Mouse (Mus musculus): ENCODE measurements at regions not wholly inside any gene's neighbourhood (a gene's known extent, or its start where the extent isn't known, plus 50 kb on each side); places are given as distances from the start of the nearest gene placed in this dataset.

DNA sequence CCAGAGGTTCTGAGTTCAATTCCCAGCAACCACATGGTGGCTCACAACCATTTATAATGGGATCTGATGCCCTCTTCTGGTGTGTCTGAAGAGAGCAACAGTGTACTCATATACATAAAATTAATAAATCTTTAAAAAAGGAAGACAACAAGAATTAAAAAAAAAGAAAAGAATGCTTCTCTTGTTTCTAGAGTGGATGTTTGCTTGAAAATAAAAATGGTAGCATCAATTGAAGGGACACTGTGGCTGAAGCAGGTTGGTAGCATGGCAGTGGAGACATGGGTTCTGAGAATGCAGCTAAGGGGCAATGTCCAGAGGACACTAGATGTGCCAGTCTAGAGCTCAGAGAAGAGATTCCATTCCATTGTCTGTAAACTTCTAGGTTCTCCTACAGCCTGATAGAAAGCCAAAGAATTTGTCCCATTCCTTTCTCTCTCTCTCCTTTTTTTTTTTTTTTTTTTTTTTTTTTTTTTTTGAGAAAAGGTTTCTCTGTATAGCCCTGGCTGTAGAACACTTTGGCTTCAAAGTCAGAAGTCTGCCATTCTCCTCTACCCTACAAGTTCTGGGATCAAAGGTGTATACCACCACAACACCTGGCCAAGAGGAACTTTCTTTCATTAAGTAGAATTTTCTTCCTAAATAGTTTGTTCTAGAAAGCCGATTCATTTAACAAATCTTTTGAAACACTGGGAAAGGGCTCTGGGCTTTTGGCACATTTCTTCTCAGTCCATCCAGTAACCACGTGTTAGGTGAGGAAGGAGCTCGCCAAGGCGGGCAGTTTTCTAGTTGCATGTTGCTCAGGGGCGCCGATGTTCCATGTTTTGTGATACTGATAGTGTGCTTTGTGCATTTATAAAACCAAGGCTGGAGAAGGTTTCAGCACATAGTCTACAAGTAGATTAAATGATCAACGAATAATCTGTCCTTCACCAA lies 158.1 kb downstream of the Qrsl1 start:
- intact Hi-C loops (cut with DNase I) = no loop called here
- DNase-seq (ENCODE audit: low spot score in 2 of 2) = no peak

DNA sequence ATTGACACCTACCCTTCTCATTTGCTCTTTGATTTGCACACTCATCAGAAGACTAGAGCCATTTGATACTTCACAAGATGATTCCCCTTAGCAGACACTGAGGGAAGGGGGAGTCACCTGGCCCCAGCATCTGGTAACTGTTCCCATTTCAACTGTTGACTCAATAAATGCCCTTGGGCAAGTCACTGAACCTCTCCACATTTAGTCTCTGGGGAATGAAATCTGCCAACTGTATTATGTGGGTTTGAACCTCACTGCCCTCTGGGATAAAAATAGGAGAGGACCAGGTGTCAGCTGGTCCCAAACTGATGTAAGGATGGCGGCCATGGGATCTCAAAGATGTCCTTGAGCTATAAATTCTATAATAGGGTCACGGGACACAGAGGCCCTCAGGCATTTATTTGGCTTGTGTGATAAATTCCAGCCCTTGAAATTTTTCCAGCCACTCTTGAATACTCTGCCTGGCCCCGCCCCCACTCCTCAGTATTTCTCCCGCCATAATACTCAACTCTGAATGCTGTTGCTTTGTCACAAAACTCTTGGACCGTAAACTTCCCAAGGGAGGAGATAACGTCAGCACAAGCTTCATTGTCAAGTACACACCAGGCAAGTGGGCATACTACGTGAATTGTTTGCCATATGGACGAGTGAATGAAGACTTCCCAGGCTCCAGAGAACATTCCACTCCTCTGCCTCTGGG lies 155.5 kb downstream of the Qrsl1 start:
- intact Hi-C loops (cut with DNase I) = no loop called here

DNA sequence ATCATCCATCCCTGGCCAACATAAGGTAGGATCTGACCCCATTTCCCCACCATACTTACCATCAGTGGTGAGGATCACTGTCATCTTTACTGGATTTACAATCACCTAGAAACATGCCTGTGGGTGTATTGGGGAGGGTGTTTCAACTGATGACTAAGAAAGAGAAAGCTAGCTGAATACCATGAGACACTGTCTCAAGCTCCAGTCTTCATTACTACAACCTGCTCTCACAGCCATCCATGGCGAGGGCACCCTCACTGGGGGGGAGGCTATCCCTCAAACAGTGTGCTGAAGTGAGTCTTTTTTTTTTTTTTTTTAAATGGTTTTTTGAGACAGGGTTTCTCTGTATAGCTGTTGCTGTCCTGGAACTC lies 154.9 kb downstream of the Qrsl1 start:
- intact Hi-C loops (cut with DNase I) = no loop called here

More for the DNA sequence above, 155.5 kb downstream of the Qrsl1 start:
- no peak for DNase-seq (ENCODE audit: low spot score in 2 of 2)

DNA sequence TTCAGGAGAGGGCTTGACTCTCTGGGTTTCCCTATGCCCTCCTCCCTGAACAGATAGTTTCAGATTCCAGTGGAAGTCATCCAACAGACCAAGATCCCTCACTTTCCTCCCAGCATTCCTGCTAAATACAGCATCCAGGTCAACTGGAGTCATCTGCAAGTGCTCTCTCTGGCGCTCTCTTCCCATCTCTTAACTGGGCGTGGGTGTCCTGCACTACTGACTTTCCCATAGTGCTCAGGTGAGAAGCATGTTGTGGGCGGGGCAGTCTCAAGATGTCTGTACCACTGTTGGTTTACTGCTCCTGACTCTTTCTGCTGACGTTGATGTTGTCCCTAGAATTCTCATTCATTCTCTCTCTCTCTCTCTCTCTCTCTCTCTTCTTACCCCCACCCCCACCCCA lies 154.0 kb downstream of the Qrsl1 start:
- intact Hi-C loops (cut with DNase I) = no loop called here

More for the DNA sequence above, 154.9 kb downstream of the Qrsl1 start:
- DNase-seq (ENCODE audit: low spot score in 2 of 2) = no peak

DNA sequence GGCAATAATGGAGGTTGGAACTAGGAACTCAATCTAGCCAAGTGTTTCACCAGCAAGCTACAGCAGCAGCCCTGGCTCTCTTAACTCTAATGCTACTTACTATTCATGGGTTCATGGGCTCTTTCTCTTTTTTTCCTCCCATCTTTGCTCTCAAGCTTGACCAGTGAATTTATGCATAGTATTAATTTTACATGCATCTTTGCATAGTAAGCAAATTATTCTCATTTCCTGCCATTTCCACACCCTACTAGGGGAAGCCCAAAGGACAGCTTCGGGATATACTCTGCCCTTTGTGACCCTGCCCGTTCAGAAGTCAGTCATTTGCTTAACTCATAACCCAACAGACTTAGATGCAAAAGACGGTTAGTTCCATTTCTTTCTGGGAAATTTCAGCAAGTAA lies 153.2 kb downstream of the Qrsl1 start:
- intact Hi-C loops (cut with DNase I) = no loop called here
- no peak for DNase-seq (ENCODE audit: low spot score in 2 of 2)

More for the DNA sequence above, 154.0 kb downstream of the Qrsl1 start:
- DNase-seq (ENCODE audit: low spot score in 2 of 2) = no peak

GRCm38 (mm10) chr10:43749496-43750110 lies 151.9 kb downstream of the Qrsl1 start:
- no peak for DNase-seq (ENCODE audit: low spot score in 2 of 2)
- intact Hi-C loops (cut with DNase I) = no loop called here

- intact Hi-C loops (cut with DNase I) = no loop called here
- DNase-seq (ENCODE audit: low spot score in 2 of 2) = no peak
Measured at GRCm38 (mm10) chr10:43750401-43750800, 151.1 kb downstream of the Qrsl1 start.

GRCm38 (mm10) chr10:43750854-43751253 lies 150.7 kb downstream of the Qrsl1 start:
- intact Hi-C loops (cut with DNase I) = no loop called here

GRCm38 (mm10) chr10:43751881-43752675 lies 149.5 kb downstream of the Qrsl1 start:
- intact Hi-C loops (cut with DNase I) = no loop called here
- DNase-seq (ENCODE audit: low spot score in 2 of 2) = no peak

More at GRCm38 (mm10) chr10:43750854-43751253, 150.7 kb downstream of the Qrsl1 start:
- DNase-seq (ENCODE audit: low spot score in 2 of 2) = no peak

DNA sequence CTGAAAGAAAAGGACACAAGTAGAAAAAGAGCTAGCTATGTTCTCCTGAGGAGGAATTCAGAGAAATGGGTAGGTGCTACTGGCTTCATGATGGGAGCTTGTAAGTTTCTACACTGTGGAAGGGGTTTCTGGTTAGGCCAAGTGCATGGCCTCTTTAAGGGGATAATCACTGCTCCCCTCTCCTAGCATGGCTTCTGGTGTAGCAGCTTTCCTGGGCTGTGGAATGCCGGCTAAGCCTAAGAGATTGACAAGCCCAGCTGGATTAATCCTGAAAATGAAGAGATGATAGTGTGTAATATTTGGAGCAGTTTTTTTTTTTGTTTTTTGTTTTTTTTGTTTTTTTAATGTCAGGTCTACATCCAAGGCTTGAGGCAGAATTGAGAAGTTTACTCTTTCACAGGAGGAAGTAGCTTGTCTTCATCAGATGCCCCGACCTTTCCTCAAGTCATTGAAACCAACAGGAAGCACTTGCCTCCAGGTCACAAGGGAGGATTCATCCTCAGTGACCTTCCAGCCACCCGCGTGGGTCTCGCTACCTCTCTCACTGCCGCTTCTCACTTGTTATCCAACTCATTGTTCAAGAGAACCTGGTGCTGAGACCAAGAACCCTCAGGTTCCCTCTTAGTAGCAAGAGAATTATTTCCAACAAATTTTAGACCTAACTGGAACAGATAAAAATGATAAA lies 144.5 kb downstream of the Qrsl1 start:
- intact Hi-C loops (cut with DNase I) = no loop called here
- DNase-seq (ENCODE audit: low spot score in 2 of 2) = no peak

GRCm38 (mm10) chr10:43758124-43759025 lies 143.2 kb downstream of the Qrsl1 start:
- no peak for DNase-seq (ENCODE audit: low spot score in 2 of 2)
- intact Hi-C loops (cut with DNase I) = no loop called here

DNA sequence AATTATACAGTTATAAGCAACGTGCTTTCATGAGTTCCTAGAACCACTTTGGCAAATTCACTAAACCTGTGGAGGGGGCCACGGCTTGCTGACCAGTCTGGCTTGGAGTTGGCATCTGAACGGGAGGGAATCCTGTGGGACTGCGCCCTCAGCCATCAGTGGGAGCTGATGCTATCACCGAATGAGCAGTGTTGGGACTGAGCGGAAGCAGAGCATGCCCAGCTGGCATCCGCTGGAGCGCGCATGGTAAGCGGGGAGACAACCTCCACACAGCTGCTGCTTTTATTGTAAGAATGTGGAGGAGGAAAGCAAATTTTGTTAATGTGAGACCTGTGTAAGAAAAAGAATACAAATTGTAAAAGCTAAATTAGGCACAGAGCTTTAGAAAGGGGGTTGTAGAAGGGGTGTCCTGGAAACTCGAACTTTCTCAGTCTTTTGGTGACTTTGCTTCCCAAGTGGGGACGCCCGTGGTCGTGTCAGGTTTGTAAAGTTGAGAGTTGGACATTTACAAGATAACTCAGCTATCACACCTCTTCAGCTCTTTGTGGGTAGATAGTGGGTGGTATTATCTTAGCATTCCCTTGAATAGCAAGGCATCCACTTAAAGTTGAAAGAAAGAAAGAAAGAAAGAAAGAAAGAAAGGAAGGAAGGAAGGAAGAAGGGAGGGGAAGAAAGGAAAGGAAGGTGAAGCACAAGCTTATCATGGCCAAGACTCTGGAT lies 142.2 kb downstream of the Qrsl1 start:
- intact Hi-C loops (cut with DNase I) = no loop called here

GRCm38 (mm10) chr10:43759906-43760281 lies 141.7 kb downstream of the Qrsl1 start:
- no peak for DNase-seq (ENCODE audit: low spot score in 2 of 2)
- intact Hi-C loops (cut with DNase I) = no loop called here

More for the DNA sequence above, 142.2 kb downstream of the Qrsl1 start:
- DNase-seq (ENCODE audit: low spot score in 2 of 2) = peak in 1 of 2 experiments; percentile 17

DNA sequence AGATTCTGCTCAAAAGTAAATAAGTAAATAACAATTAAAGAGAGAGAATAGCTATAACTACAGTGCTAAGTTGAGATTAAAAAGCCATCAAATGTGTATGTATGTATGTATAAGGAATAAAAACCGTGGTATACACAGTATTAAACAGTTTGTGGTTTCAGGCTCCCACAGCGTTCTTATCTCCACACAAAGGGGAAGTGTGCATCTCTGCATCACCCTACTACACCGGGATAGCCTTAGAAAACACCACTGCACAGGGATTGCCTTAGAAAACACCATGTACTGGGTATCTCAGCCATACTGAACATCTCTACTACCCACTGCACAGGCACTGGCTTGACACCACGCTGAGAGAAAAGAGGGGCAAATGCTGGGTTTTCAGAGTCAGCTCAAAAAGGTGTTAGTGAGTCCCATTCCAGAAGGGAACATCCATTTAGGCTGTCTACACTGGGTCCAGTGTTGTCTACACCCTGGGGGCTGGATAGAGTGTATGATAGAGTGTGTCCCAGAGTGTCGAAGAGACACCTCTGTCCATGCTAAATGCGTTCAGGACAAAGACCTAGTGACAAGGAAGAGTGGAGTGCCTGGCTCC lies 139.5 kb downstream of the Qrsl1 start:
- intact Hi-C loops (cut with DNase I) = no loop called here
- no peak for DNase-seq (ENCODE audit: low spot score in 2 of 2)

DNA sequence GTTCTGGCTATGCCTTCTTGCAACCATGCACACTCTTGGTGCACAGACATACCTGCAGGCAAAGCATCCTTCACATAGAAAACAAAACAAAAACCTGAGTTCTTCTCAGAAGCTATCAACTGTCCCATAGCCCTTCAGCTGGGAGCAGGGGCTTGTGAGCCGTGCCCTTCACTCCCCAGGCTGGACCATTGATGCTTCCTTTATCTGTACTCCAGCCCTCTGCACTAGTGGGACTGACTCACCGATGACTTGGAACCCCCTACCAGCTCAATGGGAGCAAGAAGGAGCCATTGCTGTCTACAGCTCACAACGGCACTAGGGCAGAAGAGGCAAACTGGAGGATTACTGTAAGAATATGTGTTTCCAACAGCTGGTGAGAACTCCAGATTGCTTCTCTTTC lies 137.0 kb downstream of the Qrsl1 start:
- no peak for DNase-seq (ENCODE audit: low spot score in 2 of 2)
- intact Hi-C loops (cut with DNase I) = no loop called here

- intact Hi-C loops (cut with DNase I) = no loop called here
- no peak for DNase-seq (ENCODE audit: low spot score in 2 of 2)
Measured at GRCm38 (mm10) chr10:43765275-43765674, 136.3 kb downstream of the Qrsl1 start.

- no peak for DNase-seq (ENCODE audit: low spot score in 2 of 2)
- intact Hi-C loops (cut with DNase I) = no loop called here
Measured at GRCm38 (mm10) chr10:43765829-43766486, 135.6 kb downstream of the Qrsl1 start.
